Comparison of ENCODE assay signal across 8 mouse cellular contexts in the genomic region with DNA sequence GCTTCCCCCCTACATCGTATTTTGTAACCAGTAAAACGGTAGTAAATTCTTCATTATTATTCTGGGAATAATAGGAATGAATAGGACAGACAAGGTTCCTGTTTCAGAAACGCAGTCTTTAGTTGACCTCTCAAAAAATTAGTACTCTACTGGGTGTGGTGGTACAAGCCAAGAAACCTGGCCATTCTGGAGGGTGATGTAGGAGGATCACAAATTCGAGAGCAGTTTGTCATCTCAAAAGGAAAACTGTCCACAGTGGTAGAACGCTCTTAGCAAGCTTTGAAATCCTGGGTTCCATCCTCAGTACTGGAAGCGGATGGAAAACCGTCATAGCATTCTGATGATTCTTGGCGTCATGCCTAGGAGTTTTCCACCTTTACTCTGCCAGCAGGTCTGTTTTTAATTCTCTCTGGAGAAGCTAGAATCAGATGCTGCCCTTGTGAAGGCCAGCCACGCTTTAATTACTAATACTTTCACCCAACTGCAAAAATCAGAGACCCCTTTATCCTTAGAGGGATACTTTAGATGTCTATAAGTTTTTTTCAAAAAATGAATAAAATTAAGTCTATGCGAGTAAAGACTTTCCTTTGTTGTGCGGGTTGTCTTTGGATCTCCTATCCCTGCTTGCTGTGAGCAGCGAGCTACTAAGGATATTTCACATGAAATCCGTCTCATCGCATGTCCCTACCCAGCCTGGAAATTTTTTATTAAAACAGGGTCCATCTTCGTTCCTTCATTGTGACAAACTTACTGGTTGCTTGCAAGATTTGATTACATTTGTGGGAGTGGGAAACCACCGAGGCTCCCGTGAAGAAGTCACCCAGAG. TPM values are rescaled to one million over a fixed set of nuclear protein-coding genes. Genes with fewer than 3 reads are reported as not detected.
DNase-seq lines count a peak whose midpoint lies in the region; ATAC-seq and TF ChIP-seq lines count a peak whose summit lies in the region.

No protein-coding gene starts in this region.

- H3K4me3 ChIP-seq in testis, adult 2 months (ENCODE audit: control insufficient read depth, low read depth, low read length), result peak overlapping the region; percentile 98
- H3K4me3 ChIP-seq in gastrocnemius, adult 2 months, result peak overlapping the region; percentile 94
- H3K4me3 ChIP-seq in hindbrain, postnatal 0 days (ENCODE audit: low read length), result peak overlapping the region; percentile 83
- H3K4me3 ChIP-seq in midbrain, postnatal 0 days (ENCODE audit: low read depth, low read length), result peak overlapping the region; percentile 89

- TF ChIP-seq CTCF in testis, adult 2 months (IDR thresholded peaks at IDR 0.05; ENCODE audit: control insufficient read depth, insufficient read depth, insufficient replicate concordance, low read depth, low read length), result no peak
- TF ChIP-seq CTCF in gastrocnemius, adult 2 months (IDR thresholded peaks at IDR 0.05), result no peak
- TF ChIP-seq CTCF in hindbrain, postnatal 0 days (IDR thresholded peaks at IDR 0.05; ENCODE audit: low read depth), result no peak
- no peak for TF ChIP-seq CTCF in midbrain, postnatal 0 days (IDR thresholded peaks at IDR 0.05)

- no peak; the same call in 1 of the 2 replicates for ATAC-seq in hindbrain, postnatal 0 days
- peak; percentile 25; the same call in 1 of the 2 replicates for ATAC-seq in midbrain, postnatal 0 days (ENCODE audit: low FRiP score)

- DNase-seq in testis, postnatal 10 days (ENCODE audit: low spot score), result no peak
- DNase-seq in cerebellum, adult 9-10 months, result peak; percentile 78
- peak; percentile 41 for DNase-seq in gastrocnemius, adult 2 months
- DNase-seq in hindbrain, postnatal 0 days (ENCODE audit: low spot score), result peak; percentile 44
- DNase-seq in left cerebral cortex, postnatal 14 days (ENCODE audit: low spot score in 2 of 2), result peak; percentile 43 to 51
- peak; percentile 40 for DNase-seq in midbrain, postnatal 0 days (ENCODE audit: low spot score)
- no peak for DNase-seq in spleen, postnatal 4 days (ENCODE audit: low spot score in 2 of 2)

- peak overlapping the region; percentile 44 for H3K9ac ChIP-seq in hindbrain, postnatal 0 days (replicated peaks; ENCODE audit: low read length)
- H3K9ac ChIP-seq in midbrain, postnatal 0 days (replicated peaks; ENCODE audit: low read length, poor library complexity, severe bottlenecking), result peak overlapping the region; percentile 53

- H3K4me1 ChIP-seq in testis, adult 2 months (ENCODE audit: control insufficient read depth, insufficient read depth, low read length), result peaks cover 2% of the 10 kb centered on the region
- no peaks in the 10 kb centered on the region; the same call in 1 of the 2 replicates for H3K4me1 ChIP-seq in hindbrain, postnatal 0 days (ENCODE audit: insufficient read depth, low read length)
- peaks cover 9% of the 10 kb centered on the region for H3K4me1 ChIP-seq in midbrain, postnatal 0 days (ENCODE audit: insufficient read depth, low read length)

- 26% methylated on average over 17 of the region's 17 CpGs for WGBS in hindbrain, postnatal 0 days
- WGBS in midbrain, postnatal 0 days, result 33% methylated on average over 17 of the region's 17 CpGs

- no peaks in the 10 kb centered on the region for H3K27me3 ChIP-seq in testis, adult 2 months (ENCODE audit: control insufficient read depth, insufficient read depth, low read length)
- H3K27me3 ChIP-seq in hindbrain, postnatal 0 days (ENCODE audit: insufficient read depth, low read length), result no peaks in the 10 kb centered on the region
- H3K27me3 ChIP-seq in midbrain, postnatal 0 days (ENCODE audit: insufficient read depth, low read length), result no peaks in the 10 kb centered on the region

- H3K27ac ChIP-seq in testis, adult 2 months (ENCODE audit: control insufficient read depth, insufficient read depth, low read depth, low read length), result peak overlapping the region; percentile 99
- peak overlapping the region; percentile 98 for H3K27ac ChIP-seq in gastrocnemius, adult 2 months
- peak overlapping the region; percentile 96 for H3K27ac ChIP-seq in hindbrain, postnatal 0 days
- H3K27ac ChIP-seq in midbrain, postnatal 0 days (ENCODE audit: low read depth, low read length), result peak overlapping the region; percentile 80

- no peak for TF ChIP-seq POLR2A in testis, adult 2 months (IDR thresholded peaks at IDR 0.05; ENCODE audit: control insufficient read depth, low read depth, low read length)

- peak overlapping the region; percentile 91 for H3K4me2 ChIP-seq in hindbrain, postnatal 0 days (ENCODE audit: low read depth, low read length)
- H3K4me2 ChIP-seq in midbrain, postnatal 0 days (ENCODE audit: low read depth, low read length, poor library complexity, severe bottlenecking), result peak overlapping the region; percentile 62

- intact Hi-C loops in gastrocnemius, adult 2 months (cut with DNase I), result loop anchor here (2.0 to 5.0 kb wide), 2 partner anchors 55 to 102 kb away; a partner anchor contains a TSS
- intact Hi-C loops in left cerebral cortex, postnatal 14 days (cut with DNase I), result loop anchor here (5.0 to 10.0 kb wide), 2 partner anchors 105 to 152 kb away; a partner anchor contains a TSS

- no peaks in the 10 kb centered on the region for H3K36me3 ChIP-seq in testis, adult 2 months (ENCODE audit: control insufficient read depth, insufficient read depth, low read length)
- peaks cover 2% of the 10 kb centered on the region; the same call in 1 of the 2 replicates for H3K36me3 ChIP-seq in hindbrain, postnatal 0 days (ENCODE audit: insufficient read depth, low read length)
- H3K36me3 ChIP-seq in midbrain, postnatal 0 days (ENCODE audit: insufficient read depth, low read length), result peaks cover 4% of the 10 kb centered on the region; the same call in 1 of the 2 replicates

- no peaks in the 10 kb centered on the region for H3K9me3 ChIP-seq in hindbrain, postnatal 0 days (ENCODE audit: low read length)
- no peaks in the 10 kb centered on the region for H3K9me3 ChIP-seq in midbrain, postnatal 0 days (ENCODE audit: low read length)

RNA-seq across cellular contexts. Expression of a gene that starts 0.6 kb away (rescaled TPM):
- polyA plus RNA-seq in testis, adult 2 months (2012; rRNA removed), result 115 and 121 TPM in 2 replicates
- total RNA-seq in gastrocnemius, adult 2 months (2021), result 10 to 100 TPM; 27.0 to 36.3 TPM
- total RNA-seq in hindbrain, postnatal 0 days (2014; rRNA removed), result 111 and 119 TPM in 2 replicates
- polyA plus RNA-seq in hindbrain, postnatal 0 days (2015; fragmentation: Nextera tagmentation; extraction: Ambion mirVana), result 385 and 395 TPM in 2 replicates
- 100 to 1,000 TPM; 131 to 139 TPM for total RNA-seq in left cerebral cortex, postnatal 14 days (2021)
- total RNA-seq in midbrain, postnatal 0 days (2014; rRNA removed), result 149 and 182 TPM in 2 replicates
- polyA plus RNA-seq in midbrain, postnatal 0 days (2015; fragmentation: Nextera tagmentation; extraction: Ambion mirVana), result 404 TPM in 2 replicates

RNA-seq across cellular contexts. Expression of a gene that starts 32.4 kb away (rescaled TPM):
- 2.0 and 2.3 TPM in 2 replicates for polyA plus RNA-seq in testis, adult 2 months (2012; rRNA removed)
- 1 to 10 TPM; 3.2 to 4.9 TPM for total RNA-seq in gastrocnemius, adult 2 months (2021)
- total RNA-seq in hindbrain, postnatal 0 days (2014; rRNA removed), result 14.1 and 15.2 TPM in 2 replicates
- 9.5 TPM in 2 replicates for polyA plus RNA-seq in hindbrain, postnatal 0 days (2015; fragmentation: Nextera tagmentation; extraction: Ambion mirVana)
- 1 to 10 TPM; 8.5 to 9.2 TPM for total RNA-seq in left cerebral cortex, postnatal 14 days (2021)
- 16.7 and 19.8 TPM in 2 replicates for total RNA-seq in midbrain, postnatal 0 days (2014; rRNA removed)
- 10.2 and 10.5 TPM in 2 replicates for polyA plus RNA-seq in midbrain, postnatal 0 days (2015; fragmentation: Nextera tagmentation; extraction: Ambion mirVana)

RNA-seq across cellular contexts. Expression of a gene that starts 55.8 kb away (rescaled TPM):
- 6.0 and 7.4 TPM in 2 replicates for polyA plus RNA-seq in testis, adult 2 months (2012; rRNA removed)
- not detected for total RNA-seq in gastrocnemius, adult 2 months (2021)
- 0.63 and 1.0 TPM in 2 replicates for total RNA-seq in hindbrain, postnatal 0 days (2014; rRNA removed)
- 0.14 and 0.16 TPM in 2 replicates for polyA plus RNA-seq in hindbrain, postnatal 0 days (2015; fragmentation: Nextera tagmentation; extraction: Ambion mirVana)
- under 1 TPM; 0.15 to 0.17 TPM for total RNA-seq in left cerebral cortex, postnatal 14 days (2021)
- 0.60 and 0.66 TPM in 2 replicates for total RNA-seq in midbrain, postnatal 0 days (2014; rRNA removed)
- 0.13 and 0.21 TPM in 2 replicates for polyA plus RNA-seq in midbrain, postnatal 0 days (2015; fragmentation: Nextera tagmentation; extraction: Ambion mirVana)

Comparison
In these comparisons a context has a peak if more than half of its experiments do, and no peak if none do; other contexts are left out.
1. DNase-seq: peak in cerebellum, adult 9-10 months (single experiment), gastrocnemius, adult 2 months (single experiment), hindbrain, postnatal 0 days (single experiment), left cerebral cortex, postnatal 14 days (2 of 2) and midbrain, postnatal 0 days (single experiment); none in testis, postnatal 10 days (single experiment) and spleen, postnatal 4 days (0 of 2).
2. Peak in every context shown above with its lines, with median percentiles within 50 percentile points of each other: H3K27ac ChIP-seq and H3K4me3 ChIP-seq.